Mouse (Mus musculus) spleen, adult 12 weeks (tissue): ENCODE data around the gene Ahcyl1.

Experiments
- DNase-seq: peaks from one replicate; pipeline ENCODE4 v3.0.0; 2022; ENCODE audit warnings: low spot score

Ahcyl1 gene

GRCm38 (mm10) chr3:107703675-107704370 lies 7.5 kb upstream of the Ahcyl1 start:
- DNase-seq: no peak

GRCm38 (mm10) chr3:107701767-107702394 lies 5.5 kb upstream of the Ahcyl1 start:
- DNase-seq: no peak

GRCm38 (mm10) chr3:107700625-107701024 lies 4.3 kb upstream of the Ahcyl1 start:
- DNase-seq: no peak

- no peak for DNase-seq
Measured at GRCm38 (mm10) chr3:107696910-107697309, 550 bp upstream of the Ahcyl1 start.

GRCm38 (mm10) chr3:107695219-107695947 lies 977 bp downstream of the Ahcyl1 start:
- DNase-seq: peak; percentile 5

GRCm38 (mm10) chr3:107694256-107694900 lies 2.0 kb downstream of the Ahcyl1 start:
- DNase-seq: no peak

GRCm38 (mm10) chr3:107690366-107690765 lies 6.0 kb downstream of the Ahcyl1 start:
- no peak for DNase-seq

GRCm38 (mm10) chr3:107689245-107689644 lies 7.1 kb downstream of the Ahcyl1 start:
- DNase-seq: no peak

- no peak for DNase-seq
Measured at GRCm38 (mm10) chr3:107688236-107688635, 8.1 kb downstream of the Ahcyl1 start.

- DNase-seq: no peak
Measured at GRCm38 (mm10) chr3:107686276-107686977, 9.9 kb downstream of the Ahcyl1 start.

GRCm38 (mm10) chr3:107685652-107686051 lies 10.7 kb downstream of the Ahcyl1 start:
- DNase-seq: no peak

- no peak for DNase-seq
Measured at GRCm38 (mm10) chr3:107683587-107683986, 12.8 kb downstream of the Ahcyl1 start.

GRCm38 (mm10) chr3:107680790-107681576 lies 15.4 kb downstream of the Ahcyl1 start:
- no peak for DNase-seq

GRCm38 (mm10) chr3:107671509-107671908 lies 24.9 kb downstream of the Ahcyl1 start:
- no peak for DNase-seq

- no peak for DNase-seq
Measured at GRCm38 (mm10) chr3:107670500-107670899, 25.9 kb downstream of the Ahcyl1 start.

- DNase-seq: no peak
Measured at GRCm38 (mm10) chr3:107668786-107669185, 27.6 kb downstream of the Ahcyl1 start.

- no peak for DNase-seq
Measured at GRCm38 (mm10) chr3:107667426-107667825, 28.9 kb downstream of the Ahcyl1 start.

- DNase-seq: no peak
Measured at GRCm38 (mm10) chr3:107664641-107665040, 31.7 kb downstream of the Ahcyl1 start.

- no peak for DNase-seq
Measured at GRCm38 (mm10) chr3:107659000-107659399, 37.4 kb downstream of the Ahcyl1 start.

GRCm38 (mm10) chr3:107656888-107657287 lies 39.5 kb downstream of the Ahcyl1 start:
- no peak for DNase-seq

- no peak for DNase-seq
Measured at GRCm38 (mm10) chr3:107656151-107656550, 40.2 kb downstream of the Ahcyl1 start.
